Mouse (Mus musculus) lung, embryonic 16.5 days (tissue): Measurements from ENCODE around the gene Apol9a. TPM values are rescaled to one million over a fixed set of nuclear protein-coding genes. Genes with fewer than 3 reads are reported as not detected.
"Not testable (repeated sequence)": the region's sequence is repeated elsewhere in the genome, so short reads cannot be mapped to it uniquely, and the experiment has no call there.

Experiments used
- ATAC-seq: fragments of 200-750 bp; cut with Nextera tagmentation; 2 replicates; pipeline ENCODE4 v1.8.0; 2017; ENCODE audit warnings: low read depth, mild to moderate bottlenecking, moderate library complexity
- H3K27ac ChIP-seq: fragments of 300-500 bp; sonication (generic); 2 replicates; pipeline ENCODE4 v1.5.1; 2014; ENCODE audit warnings: mild to moderate bottlenecking, control low read depth, low read length
- H3K27me3 ChIP-seq: fragments of 300-500 bp; sonication (generic); 2 replicates; pipeline ENCODE4 v1.6.1; 2014; ENCODE audit warnings: low read depth, low read length, mixed read lengths; ENCODE audit not compliant: control insufficient read depth, insufficient read depth
- H3K36me3 ChIP-seq: fragments of 300-500 bp; sonication (generic); 2 replicates; pipeline ENCODE4 v1.6.1; 2014; ENCODE audit warnings: low read length; ENCODE audit not compliant: control insufficient read depth, insufficient read depth
- H3K4me1 ChIP-seq: fragments of 300-500 bp; sonication (generic); replicated peaks from 2 replicates; pipeline ENCODE4 v1.6.1; 2014; ENCODE audit warnings: low read length, mixed read lengths; ENCODE audit not compliant: control insufficient read depth, insufficient read depth
- H3K4me2 ChIP-seq: fragments of 300-500 bp; sonication (generic); 2 replicates; pipeline ENCODE4 v1.6.1; 2014; ENCODE audit warnings: low read depth, low read length, control low read depth
- H3K4me3 ChIP-seq: fragments of 300-500 bp; sonication (generic); 2 replicates; pipeline ENCODE4 v1.5.1; 2014; ENCODE audit warnings: mild to moderate bottlenecking, low read length, control low read depth
- H3K9ac ChIP-seq: fragments of 300-500 bp; sonication (generic); 2 replicates; pipeline ENCODE4 v1.6.1; 2014; ENCODE audit warnings: low read length, control low read depth
- H3K9me3 ChIP-seq: fragments of 300-500 bp; sonication (generic); 2 replicates; pipeline ENCODE4 v1.6.1; 2016; ENCODE audit warnings: low read length; ENCODE audit not compliant: control insufficient read depth
- WGBS: fragments of 180-500 bp; shearing (Covaris S2); extraction: QIAGEN DNeasy Blood & Tissue Kit; methylation state at CpG from one replicate; pipeline ENCODE4 v1.1.7; 2014; 5-methylcytosine and 5-hydroxymethylcytosine counted together
- polyA plus RNA-seq: library from polyadenylated mRNA; unstranded; fragments of >200 nt; fragmentation: Nextera tagmentation; extraction: Ambion mirVana; gene quantifications from 2 replicates; pipeline ENCODE4 v1.2.1, GENCODE M21; 2015

The Apol9a gene
- polyA plus RNA-seq, 1 experiment from 2014 or later = 0.13 TPM

GRCm38 (mm10) chr15:77415653-77416052 is 4.7 kb upstream of the Apol9a start:
- H3K4me2 ChIP-seq, H3K9me3 ChIP-seq, H3K4me1 ChIP-seq, H3K36me3 ChIP-seq, H3K27me3 ChIP-seq, H3K27ac ChIP-seq, ATAC-seq, H3K4me3 ChIP-seq, H3K9ac ChIP-seq: not testable (repeated sequence)
- 50% methylated on average over 2 of the region's 2 CpGs for WGBS

GRCm38 (mm10) chr15:77412695-77413094 is 1.8 kb upstream of the Apol9a start:
- H3K9me3 ChIP-seq, H3K27me3 ChIP-seq, H3K9ac ChIP-seq, H3K4me3 ChIP-seq, H3K4me1 ChIP-seq, H3K4me2 ChIP-seq, H3K36me3 ChIP-seq, H3K27ac ChIP-seq: not testable (repeated sequence)
- 32% methylated on average over 4 of the region's 4 CpGs for WGBS
- ATAC-seq = 0 out of 2 replicates have a peak, but pooled peaks have one; percentile 26

GRCm38 (mm10) chr15:77406370-77406769 is 4.6 kb downstream of the Apol9a start:
- not testable (repeated sequence) for H3K9me3 ChIP-seq, H3K4me2 ChIP-seq, H3K36me3 ChIP-seq, H3K27me3 ChIP-seq, H3K9ac ChIP-seq, ATAC-seq, H3K27ac ChIP-seq, H3K4me1 ChIP-seq, H3K4me3 ChIP-seq
- 54% methylated on average over 10 of the region's 10 CpGs for WGBS

GRCm38 (mm10) chr15:77399027-77399426 is 11.9 kb downstream of the Apol9a start, which contains the start of gene Apol7a:
TSS of gene Apol7a (minus strand) at chr15:77399110.
- H3K9me3 ChIP-seq, ATAC-seq, H3K4me2 ChIP-seq, H3K36me3 ChIP-seq, H3K4me3 ChIP-seq, H3K4me1 ChIP-seq, H3K27ac ChIP-seq, H3K9ac ChIP-seq, H3K27me3 ChIP-seq: not testable (repeated sequence)
- WGBS = 55% methylated on average over 9 of the region's 9 CpGs

GRCm38 (mm10) chr15:77397450-77398132 is 13.3 kb downstream of the Apol9a start:
- ATAC-seq = peak; percentile 57
- not testable (repeated sequence) for H3K27me3 ChIP-seq, H3K4me2 ChIP-seq, H3K4me1 ChIP-seq, H3K36me3 ChIP-seq, H3K9ac ChIP-seq, H3K27ac ChIP-seq, H3K4me3 ChIP-seq, H3K9me3 ChIP-seq
- WGBS = 28% methylated on average over 11 of the region's 11 CpGs

GRCm38 (mm10) chr15:77393832-77394231 is 17.1 kb downstream of the Apol9a start:
- not testable (repeated sequence) for H3K4me3 ChIP-seq, ATAC-seq, H3K27me3 ChIP-seq, H3K9me3 ChIP-seq, H3K9ac ChIP-seq, H3K4me2 ChIP-seq, H3K36me3 ChIP-seq, H3K4me1 ChIP-seq, H3K27ac ChIP-seq
- WGBS = 46% methylated on average over 3 of the region's 3 CpGs

GRCm38 (mm10) chr15:77387462-77387861 is 23.5 kb downstream of the Apol9a start:
- H3K4me3 ChIP-seq = no peak overlapping the region
- 81% methylated on average over 2 of the region's 2 CpGs for WGBS
- ATAC-seq = no peak

GRCm38 (mm10) chr15:77384340-77385030 is 26.4 kb downstream of the Apol9a start:
- no peak for ATAC-seq
- WGBS = 84% methylated on average over 7 of the region's 7 CpGs
- no peaks in the 10 kb centered on the region for H3K27me3 ChIP-seq

More at GRCm38 (mm10) chr15:77387462-77387861, 23.5 kb downstream of the Apol9a start:
- no peaks in the 10 kb centered on the region for H3K36me3 ChIP-seq
- no peaks in the 10 kb centered on the region for H3K27me3 ChIP-seq
- H3K4me2 ChIP-seq = no peak overlapping the region
- H3K27ac ChIP-seq = no peak overlapping the region
- no peaks in the 10 kb centered on the region for H3K9me3 ChIP-seq
- no peaks in the 10 kb centered on the region for H3K4me1 ChIP-seq
- no peak overlapping the region for H3K9ac ChIP-seq

GRCm38 (mm10) chr15:77382880-77383279 is 28.1 kb downstream of the Apol9a start:
- H3K4me2 ChIP-seq = no peak overlapping the region
- no peaks in the 10 kb centered on the region for H3K4me1 ChIP-seq
- no peak overlapping the region for H3K4me3 ChIP-seq
- WGBS = 35% methylated on average over 1 of the region's 1 CpGs
- no peaks in the 10 kb centered on the region for H3K9me3 ChIP-seq
- H3K36me3 ChIP-seq = no peaks in the 10 kb centered on the region
- no peak overlapping the region for H3K27ac ChIP-seq
- no peak for ATAC-seq
- H3K9ac ChIP-seq = no peak overlapping the region
- H3K27me3 ChIP-seq = no peaks in the 10 kb centered on the region

More at GRCm38 (mm10) chr15:77384340-77385030, 26.4 kb downstream of the Apol9a start:
- no peak overlapping the region for H3K4me3 ChIP-seq
- no peak overlapping the region for H3K9ac ChIP-seq
- no peaks in the 10 kb centered on the region for H3K36me3 ChIP-seq
- no peak overlapping the region for H3K27ac ChIP-seq
- H3K4me1 ChIP-seq = no peaks in the 10 kb centered on the region
- no peaks in the 10 kb centered on the region for H3K9me3 ChIP-seq
- H3K4me2 ChIP-seq = no peak overlapping the region
